Mouse (Mus musculus) adrenal gland, postnatal 25 days (tissue): Measurements from ENCODE around the gene Mta1. TPM values are rescaled to one million over a fixed set of nuclear protein-coding genes. Genes with fewer than 3 reads are reported as not detected.

ENCODE experiments used
- DNase-seq: peaks from one replicate; pipeline ENCODE4 v3.0.0; 2021; ENCODE audit warnings: mixed read lengths
- total RNA-seq: library from RNA; stranded (reverse); gene quantifications from 2 replicates; pipeline ENCODE4 v1.2.3, GENCODE M21; 2021

Mta1 gene
- total RNA-seq, 1 experiment from 2014 or later = 109 TPM

GRCm38 (mm10) chr12:113149341-113149740 lies 51.3 kb downstream of the Mta1 start:
- no peak for DNase-seq

- no peak for DNase-seq
These were observed 51.8 kb downstream of the Mta1 start for GRCm38 (mm10) chr12:113149896-113150295.

- no peak for DNase-seq
These were observed 52.5 kb downstream of the Mta1 start for GRCm38 (mm10) chr12:113150591-113150990.

- DNase-seq = no peak
These were observed 53.0 kb downstream of the Mta1 start for GRCm38 (mm10) chr12:113151046-113151445.

- DNase-seq = no peak
These were observed 53.7 kb downstream of the Mta1 start for GRCm38 (mm10) chr12:113151661-113152271.

- no peak for DNase-seq
These were observed 54.2 kb downstream of the Mta1 start for GRCm38 (mm10) chr12:113152272-113152661.

GRCm38 (mm10) chr12:113152991-113153525 lies 55.0 kb downstream of the Mta1 start:
- DNase-seq = no peak

- DNase-seq = no peak
These were observed 55.9 kb downstream of the Mta1 start for GRCm38 (mm10) chr12:113153971-113154370.

GRCm38 (mm10) chr12:113154747-113155075 lies 56.6 kb downstream of the Mta1 start:
- DNase-seq = no peak

- DNase-seq = peak; percentile 60
These were observed 57.1 kb downstream of the Mta1 start for GRCm38 (mm10) chr12:113155076-113155771.

- peak; percentile 100 for DNase-seq
These were observed 57.9 kb downstream of the Mta1 start, which contains the start of gene Tedc1 for GRCm38 (mm10) chr12:113155887-113156539. Gene Tedc1, plus strand, starts transcription at chr12:113156421.

- no peak for DNase-seq
These were observed 58.5 kb downstream of the Mta1 start for GRCm38 (mm10) chr12:113156540-113156929.

GRCm38 (mm10) chr12:113157002-113157401 lies 58.9 kb downstream of the Mta1 start:
- DNase-seq = no peak

- no peak for DNase-seq
These were observed 59.4 kb downstream of the Mta1 start for GRCm38 (mm10) chr12:113157521-113157920.

- DNase-seq = no peak
These were observed 59.9 kb downstream of the Mta1 start for GRCm38 (mm10) chr12:113157971-113158370.

- DNase-seq = no peak
These were observed 65.5 kb downstream of the Mta1 start for GRCm38 (mm10) chr12:113163561-113164006.

GRCm38 (mm10) chr12:113168031-113168536 lies 70.0 kb downstream of the Mta1 start:
- DNase-seq = no peak

- no peak for DNase-seq
These were observed 79.1 kb downstream of the Mta1 start for GRCm38 (mm10) chr12:113176960-113177725.

GRCm38 (mm10) chr12:113181020-113181419 lies 82.9 kb downstream of the Mta1 start:
- DNase-seq = no peak

GRCm38 (mm10) chr12:113184945-113185344 lies 86.9 kb downstream of the Mta1 start:
- DNase-seq = no peak

GRCm38 (mm10) chr12:113185442-113186291 lies 87.6 kb downstream of the Mta1 start, which contains the start of gene Tmem121:
Gene Tmem121, plus strand, starts transcription at chr12:113185930.
- peak; percentile 55 for DNase-seq
